Mouse (Mus musculus) lung, adult 2 months (tissue): ENCODE measurements around the gene Ppard.

Experiments
- CTCF ChIP-seq: fragments of 200-500 bp; IDR thresholded peaks from 2 replicates; pipeline ENCODE4 v1.5.1; 2011; ENCODE audit warnings: mild to moderate bottlenecking, low read length, control low read depth; ENCODE audit not compliant: insufficient read depth
- POLR2A ChIP-seq: fragments of 200-500 bp; IDR thresholded peaks from 2 replicates; pipeline ENCODE4 v1.6.1; 2011; ENCODE audit warnings: low read depth, mild to moderate bottlenecking, control low read depth, low read length, borderline replicate concordance; ENCODE audit errors: extremely low read depth

DNA sequence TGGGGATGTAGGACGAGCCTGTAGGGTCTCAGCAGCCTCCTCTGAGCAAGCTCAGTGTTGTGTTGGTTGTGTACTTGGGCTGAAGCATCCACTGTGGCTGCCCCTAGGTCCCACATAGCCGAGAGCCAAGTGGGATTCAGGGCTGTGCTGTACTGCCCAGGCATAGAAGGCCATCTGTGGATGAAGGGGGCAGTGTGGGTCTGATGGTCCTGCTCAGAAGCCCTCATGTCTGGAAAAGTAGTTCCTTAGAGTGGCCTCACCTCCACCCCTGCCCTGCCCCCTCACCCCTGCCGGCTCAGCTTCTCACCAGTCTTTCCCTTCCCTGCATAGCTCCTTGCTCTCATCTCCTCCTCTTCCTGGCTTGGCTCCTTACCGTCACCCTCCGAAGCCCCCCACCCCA is 23.2 kb downstream of the Ppard start:
- TF ChIP-seq CTCF (no peak), POLR2A (no peak)
